Mouse (Mus musculus): Measurements from ENCODE around the gene Ptf1a.

The Ptf1a gene

GRCm38 (mm10) chr2:19449308-19449707 lies 3.8 kb downstream of the Ptf1a start:
- in situ Hi-C loops (cut with MboI; ENCODE audit: low sequenced_read_pairs): no loop called here

DNA sequence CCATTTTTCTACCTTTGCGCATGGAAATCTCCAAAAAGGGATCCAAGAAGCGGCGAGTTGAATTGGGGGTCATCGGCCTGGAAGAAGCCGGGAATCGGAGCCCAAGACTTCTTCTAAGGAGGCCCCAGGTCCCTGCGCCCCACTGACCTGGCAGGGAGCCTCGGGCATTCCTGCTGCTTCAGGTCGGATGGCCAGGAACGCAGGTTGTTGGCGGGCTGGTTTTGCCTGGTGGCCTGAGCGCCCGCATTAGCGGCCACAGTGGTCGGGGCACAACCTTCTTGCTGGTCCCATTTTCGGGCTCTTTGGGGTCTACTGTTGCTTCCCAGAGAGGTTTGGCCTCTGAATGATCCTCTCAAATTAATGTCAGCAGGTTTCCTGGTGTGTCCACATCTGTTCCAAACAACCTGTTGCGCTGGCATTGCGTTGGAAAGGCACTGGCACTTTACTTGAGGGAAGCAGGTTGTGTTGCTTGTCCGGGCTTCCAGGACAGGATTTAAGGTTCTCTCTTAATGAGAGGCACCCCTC lies 7.1 kb downstream of the Ptf1a start:
- in situ Hi-C loops (cut with MboI; ENCODE audit: low sequenced_read_pairs): no loop called here

DNA sequence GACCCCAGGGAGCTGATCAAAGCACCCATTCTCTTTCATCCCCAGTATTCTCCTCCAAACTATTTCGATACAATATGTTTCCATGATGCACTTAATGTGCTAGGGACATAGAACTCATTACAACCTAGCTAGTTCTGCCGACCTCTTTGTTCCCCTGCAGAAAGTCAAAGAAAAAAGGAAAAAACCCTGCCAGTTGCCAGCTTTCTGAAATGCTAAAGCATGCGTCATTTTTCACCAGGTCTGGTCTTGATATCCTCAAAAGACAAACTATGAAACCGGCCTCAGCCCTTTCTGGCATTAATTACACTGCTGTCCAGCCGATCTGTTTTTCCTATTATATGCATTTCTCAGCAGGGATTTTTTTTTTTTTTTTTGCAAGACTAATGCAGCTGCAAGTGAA lies 9.8 kb downstream of the Ptf1a start:
- in situ Hi-C loops (cut with MboI; ENCODE audit: low sequenced_read_pairs): no loop called here

GRCm38 (mm10) chr2:19455857-19456482 lies 10.5 kb downstream of the Ptf1a start:
- in situ Hi-C loops (cut with MboI; ENCODE audit: low sequenced_read_pairs): no loop called here

DNA sequence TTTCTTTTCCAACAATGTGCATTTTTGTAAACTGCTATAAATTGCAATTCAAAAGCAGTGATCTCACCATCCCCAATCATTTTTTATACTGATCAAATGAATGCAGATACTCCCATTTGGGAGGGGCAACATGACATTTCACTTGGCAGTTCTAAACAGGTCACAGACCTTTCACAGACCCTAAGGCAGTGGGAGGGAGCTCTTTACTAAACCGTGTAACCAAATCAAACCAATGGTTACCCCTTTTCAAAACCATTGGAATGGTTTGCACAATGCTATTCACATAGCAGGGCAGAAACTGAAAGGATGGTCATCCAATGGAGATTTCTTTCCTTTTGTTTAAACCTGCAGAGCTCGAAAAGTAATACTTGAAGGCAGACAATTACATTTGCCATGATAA lies 13.3 kb downstream of the Ptf1a start:
- in situ Hi-C loops (cut with MboI; ENCODE audit: low sequenced_read_pairs): no loop called here

DNA sequence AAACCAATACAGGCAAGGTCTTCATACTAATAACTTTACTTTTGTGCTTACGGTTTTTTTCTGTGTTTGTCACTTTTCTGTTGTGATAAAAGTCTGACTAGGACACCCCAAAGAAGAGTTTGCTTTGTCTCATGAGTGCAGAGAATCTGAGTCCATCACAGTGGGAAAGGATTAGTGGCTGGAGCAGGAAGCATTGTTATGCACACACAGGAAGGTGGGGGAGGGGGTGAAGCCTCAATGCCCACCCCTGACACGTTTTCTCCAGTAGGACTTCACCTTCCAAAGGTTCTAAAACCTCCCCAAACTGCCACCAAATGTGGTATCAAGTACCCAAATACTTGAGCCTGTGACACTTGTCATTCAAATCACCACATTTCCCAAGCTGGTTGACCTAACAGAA lies 16.5 kb downstream of the Ptf1a start:
- in situ Hi-C loops (cut with MboI; ENCODE audit: low sequenced_read_pairs): no loop called here

GRCm38 (mm10) chr2:19490262-19490661 lies 44.8 kb downstream of the Ptf1a start:
- in situ Hi-C loops (cut with MboI; ENCODE audit: low sequenced_read_pairs): no loop called here

All from CH12F3 (cell line).